Mouse (Mus musculus) C3H10T1/2 (cell line): ENCODE data around the gene Rfng. TPM values are rescaled to one million over a fixed set of nuclear protein-coding genes. Genes with fewer than 3 reads are reported as not detected.

Experiments
- polyA plus RNA-seq, 2 experiments: library from polyadenylated mRNA; unstranded; fragments of >200 nt; fragmentation: generic; extraction: Trizol; gene quantifications; one replicate each; pipeline ENCODE4 v1.2.1; 2012; ENCODE audit warnings: missing spikeins in 2 of 2

Rfng gene
- polyA plus RNA-seq, result 10 to 100 TPM; 36.7 to 58.4 TPM

GRCm38 (mm10) chr11:120784064-120784791 is at the start of gene Rfng, which contains the start of gene Gps1:
TSS of gene Rfng (minus strand) at chr11:120784207.
TSS of gene Gps1 (plus strand) at chr11:120784272.

GRCm38 (mm10) chr11:120823956-120824786 is 40.2 kb upstream of the Rfng start, which contains the start of gene Fasn:
TSS of gene Fasn (minus strand) at chr11:120824547.

GRCm38 (mm10) chr11:120795756-120796613 is 12.0 kb upstream of the Rfng start, which contains the start of gene Dus1l:
TSS of gene Dus1l (minus strand) at chr11:120796403.

DNA sequence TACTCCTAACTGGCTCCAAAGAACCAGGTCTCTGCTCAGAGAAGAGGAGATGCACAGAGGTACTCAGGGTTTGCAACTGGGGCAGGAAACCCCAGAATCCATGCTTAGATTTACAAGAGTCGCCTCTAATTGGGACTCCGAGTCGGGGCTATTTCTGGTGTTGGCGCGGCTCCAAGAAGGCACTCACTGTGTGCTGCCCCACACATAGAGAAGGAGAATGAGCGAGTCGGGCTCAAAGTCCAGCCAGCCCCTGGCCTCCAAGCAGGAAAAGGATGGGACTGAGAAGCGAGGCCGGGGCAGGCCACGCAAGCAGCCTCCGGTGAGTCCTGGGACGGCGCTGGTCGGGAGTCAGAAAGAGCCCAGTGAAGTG is 21.4 kb downstream of the Rfng start, which contains the start of gene Hmga1b:
Gene Hmga1b, plus strand, starts transcription at position 123 of the 370 bp plus-strand sequence.

GRCm38 (mm10) chr11:120731858-120732680 is 51.9 kb downstream of the Rfng start, which contains the start of gene Cbr2:
TSS of gene Cbr2 (minus strand) at chr11:120732114.

Other genes starting within 250 kb of the Rfng start
- 100 to 1,000 TPM; 245 to 382 TPM for gene Mcrip1, start 234.5 kb downstream of the Rfng start, polyA plus RNA-seq
- under 1 TPM; 0.25 to 0.63 TPM for gene Ppp1r27, start 233.1 kb downstream of the Rfng start, polyA plus RNA-seq
- gene P4hb, start 211.0 kb downstream of the Rfng start, polyA plus RNA-seq, result 1,000 to 10,000 TPM in 1 of 2 experiments, 100 to 1,000 TPM in 1; 703 to 1,073 TPM
- gene Arhgdia, start 202.6 kb downstream of the Rfng start, polyA plus RNA-seq, result 1,000 to 10,000 TPM; 1,146 to 2,128 TPM
- 100 to 1,000 TPM; 130 to 156 TPM for gene Alyref, start 185.8 kb downstream of the Rfng start, polyA plus RNA-seq
- 100 to 1,000 TPM; 274 to 500 TPM for gene Anapc11, start 185.8 kb downstream of the Rfng start, polyA plus RNA-seq
- gene Npb, start 175.7 kb downstream of the Rfng start, polyA plus RNA-seq, result 1 to 10 TPM in 1 of 2 experiments, under 1 TPM in 1; 0.29 to 1.2 TPM
- 10 to 100 TPM; 34.5 to 72.4 TPM for gene Pcyt2, start 166.3 kb downstream of the Rfng start, polyA plus RNA-seq
- 10 to 100 TPM; 18.6 to 29.5 TPM for gene Sirt7, start 159.0 kb downstream of the Rfng start, polyA plus RNA-seq
- 10 to 100 TPM; 11.2 to 27.5 TPM for gene Mafg, start 150.6 kb downstream of the Rfng start, polyA plus RNA-seq
- 10 to 100 TPM; 15.8 to 35.0 TPM for gene Pycr1, start 140.4 kb downstream of the Rfng start, polyA plus RNA-seq
- not detected for gene Myadml2, start 136.0 kb downstream of the Rfng start, polyA plus RNA-seq
- gene Notum, start 123.0 kb downstream of the Rfng start, polyA plus RNA-seq, result 1 to 10 TPM; 5.1 to 6.4 TPM
- 100 to 1,000 TPM; 116 to 219 TPM for gene Aspscr1, start 111.2 kb downstream of the Rfng start, polyA plus RNA-seq
- gene Cenpx, start 70.5 kb downstream of the Rfng start, polyA plus RNA-seq, result 100 to 1,000 TPM in 1 of 2 experiments, 10 to 100 TPM in 1; 82.4 to 151 TPM
- 10 to 100 TPM; 13.4 to 31.9 TPM for gene Lrrc45, start 70.3 kb downstream of the Rfng start, polyA plus RNA-seq
- gene Rac3, start 62.7 kb downstream of the Rfng start, polyA plus RNA-seq, result 10 to 100 TPM in 1 of 2 experiments, under 1 TPM in 1; 0.85 to 12.5 TPM
- gene Dcxr, start 56.9 kb downstream of the Rfng start, polyA plus RNA-seq, result 100 to 1,000 TPM; 170 to 223 TPM
- gene Cbr2, start 52.1 kb downstream of the Rfng start, polyA plus RNA-seq, result 1,000 to 10,000 TPM in 1 of 2 experiments, 100 to 1,000 TPM in 1; 150 to 1,096 TPM
- 1,000 to 10,000 TPM in 1 of 2 experiments, 10 to 100 TPM in 1; 83.4 to 2,207 TPM for gene Hmga1b, start 21.4 kb downstream of the Rfng start, polyA plus RNA-seq
- 100 to 1,000 TPM; 221 to 278 TPM for gene Gps1, start 65 bp upstream of the Rfng start, polyA plus RNA-seq
- 10 to 100 TPM; 56.8 to 85.8 TPM for gene Dus1l, start 12.2 kb upstream of the Rfng start, polyA plus RNA-seq
- gene Fasn, start 40.3 kb upstream of the Rfng start, polyA plus RNA-seq, result 100 to 1,000 TPM; 217 to 230 TPM
- 1 to 10 TPM; 1.1 to 5.6 TPM for gene Ccdc57, start 148.7 kb upstream of the Rfng start, polyA plus RNA-seq
- gene Slc16a3, start 164.3 kb upstream of the Rfng start, polyA plus RNA-seq, result 1 to 10 TPM in 1 of 2 experiments, under 1 TPM in 1; 0.98 to 1.5 TPM
- 100 to 1,000 TPM in 1 of 2 experiments, 10 to 100 TPM in 1; 48.0 to 125 TPM for gene Csnk1d, start 207.1 kb upstream of the Rfng start, polyA plus RNA-seq